ENCODE assay signal across 8 mouse cellular contexts in genomic region chr2:167350126-167350650, GRCm38 (mm10). TPM values are rescaled to one million over a fixed set of nuclear protein-coding genes. Genes with fewer than 3 reads are reported as not detected.
DNase-seq lines count a peak whose midpoint lies in the region; ATAC-seq and TF ChIP-seq lines count a peak whose summit lies in the region.

No protein-coding gene starts in this region.

- no peak for TF ChIP-seq POLR2A in myocyte (IDR thresholded peaks at IDR 0.05; ENCODE audit: insufficient read length, low read depth)

- no peaks in the 10 kb centered on the region for H3K9me3 ChIP-seq in lung, embryonic 16.5 days (ENCODE audit: control insufficient read depth, low read length)
- H3K9me3 ChIP-seq in intestine, embryonic 15.5 days: no peaks in the 10 kb centered on the region

- H3K9ac ChIP-seq in lung, embryonic 16.5 days (ENCODE audit: low read length): no peak overlapping the region
- no peak overlapping the region for H3K9ac ChIP-seq in intestine, embryonic 15.5 days

- no peak overlapping the region for H3K27ac ChIP-seq in lung, embryonic 16.5 days (ENCODE audit: low read length)
- no peak overlapping the region for H3K27ac ChIP-seq in intestine, embryonic 15.5 days

- no peak for ATAC-seq in CD4-positive, CD25-positive, alpha-beta regulatory T cell, adult 4 months
- ATAC-seq in lung, embryonic 16.5 days (ENCODE audit: low read depth): no peak
- ATAC-seq in intestine, embryonic 15.5 days: no peak

- peak overlapping the region; percentile 91 for H3K4me2 ChIP-seq in lung, embryonic 16.5 days (ENCODE audit: low read depth, low read length)
- peak overlapping the region; percentile 82; the same call in 1 of the 2 replicates for H3K4me2 ChIP-seq in intestine, embryonic 15.5 days (replicated peaks)
- H3K4me2 ChIP-seq in myocyte (ENCODE audit: low read depth): peak overlapping the region; percentile 84

- H3ac ChIP-seq in myocyte (ENCODE audit: control insufficient read depth, insufficient read length): no peak overlapping the region

- no peaks in the 10 kb centered on the region for H3K27me3 ChIP-seq in lung, embryonic 16.5 days (ENCODE audit: control insufficient read depth, insufficient read depth, low read depth, low read length)
- H3K27me3 ChIP-seq in intestine, embryonic 15.5 days (replicated peaks): no peaks in the 10 kb centered on the region
- no peaks in the 10 kb centered on the region for H3K27me3 ChIP-seq in myocyte (ENCODE audit: control insufficient read depth, insufficient read depth, insufficient read length)

- DNase-seq in CD4-positive, CD25-positive, alpha-beta regulatory T cell, adult 2 months (ENCODE audit: low read depth, low spot score): peak; percentile 27
- DNase-seq in lung, postnatal 14 days: no peak
- no peak for DNase-seq in frontal cortex, adult 2 months (ENCODE audit: extremely low spot score in 1 of 2, low spot score in 1 of 2)
- no peak for DNase-seq in frontal cortex, postnatal 14 days (ENCODE audit: low spot score in 2 of 2)

- H3K36me3 ChIP-seq in lung, embryonic 16.5 days (ENCODE audit: control insufficient read depth, insufficient read depth, low read length): no peaks in the 10 kb centered on the region
- H3K36me3 ChIP-seq in intestine, embryonic 15.5 days: no peaks in the 10 kb centered on the region
- H3K36me3 ChIP-seq in myocyte (ENCODE audit: control insufficient read depth, insufficient read depth): no peaks in the 10 kb centered on the region

- peaks cover 20% of the 10 kb centered on the region for H3K4me1 ChIP-seq in lung, embryonic 16.5 days (replicated peaks; ENCODE audit: control insufficient read depth, insufficient read depth, low read length)
- H3K4me1 ChIP-seq in intestine, embryonic 15.5 days (replicated peaks): peaks cover 7% of the 10 kb centered on the region; the same call in 1 of the 2 replicates

- WGBS in lung, embryonic 16.5 days: 44% methylated on average over 8 of the region's 8 CpGs
- WGBS in intestine, embryonic 15.5 days: 62% methylated on average over 8 of the region's 8 CpGs

- no peak overlapping the region for H3K4me3 ChIP-seq in lung, embryonic 16.5 days (ENCODE audit: low read length)
- no peak overlapping the region for H3K4me3 ChIP-seq in intestine, embryonic 15.5 days (replicated peaks)
- H3K4me3 ChIP-seq in myocyte: peak overlapping the region; percentile 66

- H3K79me2 ChIP-seq in myocyte (ENCODE audit: control insufficient read depth, insufficient read depth): peaks cover 32% of the 10 kb centered on the region

TF ChIP-seq in myocyte, 11 proteins besides CTCF, POLR2A, EP300 and RAD21:
- TF ChIP-seq SRF (IDR thresholded peaks at IDR 0.05; ENCODE audit: control insufficient read depth, insufficient read length, low read depth) (no peak), CEBPB (IDR thresholded peaks at IDR 0.05; ENCODE audit: insufficient read depth, poor library complexity, severe bottlenecking) (no peak), POLR2AphosphoS2 (IDR thresholded peaks at IDR 0.05; ENCODE audit: insufficient read length, low read depth) (no peak), USF1 (IDR thresholded peaks at IDR 0.05; ENCODE audit: low read depth) (no peak), TCF3 (IDR thresholded peaks at IDR 0.05; ENCODE audit: insufficient read length, low read depth) (no peak), MYOG (IDR thresholded peaks at IDR 0.05; ENCODE audit: control insufficient read depth in 1 of 3, insufficient read depth in 1 of 3, insufficient read length in 2 of 3, low read depth in 2 of 3) (no peak), MAX (IDR thresholded peaks at IDR 0.05; ENCODE audit: low read depth) (no peak), MYOD1 (IDR thresholded peaks at IDR 0.05; ENCODE audit: control insufficient read depth in 1 of 3, insufficient read length in 2 of 3, low read depth in 2 of 3) (no peak), E2F4 (IDR thresholded peaks at IDR 0.05; ENCODE audit: insufficient read depth) (no peak), TCF12 (IDR thresholded peaks at IDR 0.05; ENCODE audit: insufficient read depth, poor library complexity, severe bottlenecking) (no peak)

RNA-seq across cellular contexts. Expression of gene B4galt5, which starts 1.2 kb away (rescaled TPM):
- polyA plus RNA-seq in CD4-positive, CD25-positive, alpha-beta regulatory T cell, adult 4 months (2017; shearing (Covaris generic)): 1 to 10 TPM; 6.3 to 9.4 TPM
- polyA plus RNA-seq in lung, embryonic 16.5 days (2015; fragmentation: Nextera tagmentation; extraction: Ambion mirVana): 7.3 and 8.3 TPM in 2 replicates
- 9.6 and 10.8 TPM in 2 replicates for polyA plus RNA-seq in intestine, embryonic 15.5 days (2015; fragmentation: Nextera tagmentation; extraction: Ambion mirVana)
- polyA plus RNA-seq in myocyte (2012; fragmentation: generic; extraction: Trizol): 70.0 TPM
- polyA plus RNA-seq in frontal cortex, adult 2 months (2012; rRNA removed): 37.8 and 38.8 TPM in 2 replicates
